Mouse (Mus musculus) ES-Bruce4 (cell line): ENCODE data around the gene Drc7. TPM values are rescaled to one million over a fixed set of nuclear protein-coding genes. Genes with fewer than 3 reads are reported as not detected.

Source experiments
- H3K27ac ChIP-seq: 2 replicates; pipeline ENCODE4 v1.5.1; 2012; ENCODE audit warnings: low read length, inconsistent platforms; ENCODE audit not compliant: insufficient read depth
- H3K27me3 ChIP-seq: 2 replicates; pipeline ENCODE4 v1.6.1; 2012; ENCODE audit warnings: mild to moderate bottlenecking, low read length, inconsistent platforms; ENCODE audit not compliant: control insufficient read depth, poor library complexity, insufficient read depth, severe bottlenecking
- H3K36me3 ChIP-seq: 2 replicates; pipeline ENCODE4 v1.6.1; 2012; ENCODE audit warnings: inconsistent platforms, mild to moderate bottlenecking, low read length, moderate library complexity; ENCODE audit not compliant: control insufficient read depth, poor library complexity, insufficient read depth, severe bottlenecking
- H3K4me1 ChIP-seq: one replicate; pipeline ENCODE4 v1.8.1; 2011; ENCODE audit warnings: low read length; ENCODE audit not compliant: control insufficient read depth, insufficient read depth
- H3K4me3 ChIP-seq: 2 replicates; pipeline ENCODE4 v1.5.1; 2011; ENCODE audit warnings: low read depth, mild to moderate bottlenecking, low read length
- H3K9ac ChIP-seq: 2 replicates; pipeline ENCODE4 v1.6.1; 2012; ENCODE audit warnings: low read depth, mild to moderate bottlenecking, inconsistent platforms; ENCODE audit not compliant: poor library complexity, severe bottlenecking
- H3K9me3 ChIP-seq: replicated peaks from 2 replicates; pipeline ENCODE4 v1.6.1; 2012; ENCODE audit warnings: mild to moderate bottlenecking, low read length, inconsistent platforms; ENCODE audit not compliant: control insufficient read depth, poor library complexity, insufficient read depth, severe bottlenecking
- CTCF ChIP-seq: IDR thresholded peaks from one replicate; pipeline ENCODE4 v1.8.1; 2011; ENCODE audit warnings: low read depth, low read length
- EP300 ChIP-seq: IDR thresholded peaks from 2 replicates; pipeline ENCODE4 v1.6.1; 2011; ENCODE audit warnings: low read depth, low read length; ENCODE audit not compliant: insufficient read depth
- POLR2A ChIP-seq: IDR thresholded peaks from one replicate; pipeline ENCODE4 v1.8.1; 2011; ENCODE audit warnings: low read length; ENCODE audit not compliant: insufficient read depth
- polyA plus RNA-seq: library from polyadenylated mRNA; stranded (reverse); fragments of >200 nt; gene quantifications from 2 replicates; pipeline ENCODE4 v1.2.4, GENCODE M21; 2011; ENCODE audit warnings: low read depth; ENCODE audit not compliant: missing spikeins, insufficient read depth, insufficient read length

The Drc7 gene
- polyA plus RNA-seq, 1 experiment, result 0.64 TPM

- Histone ChIP-seq H3K27me3 (no peaks in the 10 kb centered on the region), H3K9me3 (no peaks in the 10 kb centered on the region), H3K9ac (no peak overlapping the region), H3K4me1 (peaks cover 7% of the 10 kb centered on the region), H3K4me3 (no peak overlapping the region), H3K27ac (no peak overlapping the region), H3K36me3 (no peaks in the 10 kb centered on the region; the same call in 1 of the 2 replicates)
- no peak for TF ChIP-seq EP300
- no peak for TF ChIP-seq POLR2A
- TF ChIP-seq CTCF, result no peak
These were observed 71.6 kb downstream of the Drc7 start for GRCm38 (mm10) chr8:95126497-95126896.

GRCm38 (mm10) chr8:95127658-95128057, 72.8 kb downstream of the Drc7 start:
- H3K4me1 ChIP-seq, result peaks cover 7% of the 10 kb centered on the region
- no peak overlapping the region for H3K27ac ChIP-seq
- no peaks in the 10 kb centered on the region for H3K9me3 ChIP-seq
- TF ChIP-seq EP300 (no peak), CTCF (no peak), POLR2A (no peak)
- no peak overlapping the region for H3K9ac ChIP-seq
- H3K27me3 ChIP-seq, result no peaks in the 10 kb centered on the region
- no peaks in the 10 kb centered on the region; the same call in 1 of the 2 replicates for H3K36me3 ChIP-seq
- H3K4me3 ChIP-seq, result no peak overlapping the region

Other genes with a start within 250 kb of the Drc7 start
- not detected in 2 replicates for gene Ccl17, start 244.7 kb upstream of the Drc7 start, polyA plus RNA-seq
- gene Coq9, start 216.8 kb upstream of the Drc7 start, polyA plus RNA-seq, result 36.0 and 47.5 TPM in 2 replicates
- gene Ciapin1, start 216.7 kb upstream of the Drc7 start, polyA plus RNA-seq, result 65.2 and 75.8 TPM in 2 replicates
- gene Polr2c, start 197.7 kb upstream of the Drc7 start, polyA plus RNA-seq, result 134 and 150 TPM in 2 replicates
- 3.9 and 4.4 TPM in 2 replicates for gene Dok4, start 178.8 kb upstream of the Drc7 start, polyA plus RNA-seq
- gene Ccdc102a, start 137.0 kb upstream of the Drc7 start, polyA plus RNA-seq, result 5.1 and 5.4 TPM in 2 replicates
- gene Adgrg5, start 131.4 kb upstream of the Drc7 start, polyA plus RNA-seq, result 1.0 and 2.6 TPM in 2 replicates
- 11.4 and 13.8 TPM in 2 replicates for gene Adgrg1, start 80.4 kb upstream of the Drc7 start, polyA plus RNA-seq
- 0.27 TPM in 1 of 2 replicates, not detected in the other for gene Adgrg3, start 37.4 kb upstream of the Drc7 start, polyA plus RNA-seq
- gene Katnb1, start 26.1 kb downstream of the Drc7 start, polyA plus RNA-seq, result 15.9 and 16.1 TPM in 2 replicates
- gene Kifc3, start 147.7 kb downstream of the Drc7 start, polyA plus RNA-seq, result 19.0 and 22.2 TPM in 2 replicates